Mouse (Mus musculus): ENCODE results near the gene Ppp1cb.
A peak's percentile ranks its signal among the peaks of the same experiment; 100 is the strongest.
"Not testable (repeated sequence)": the region's sequence is repeated elsewhere in the genome, so short reads cannot be mapped to it uniquely, and the experiment has no call there.

Gene Ppp1cb

DNA sequence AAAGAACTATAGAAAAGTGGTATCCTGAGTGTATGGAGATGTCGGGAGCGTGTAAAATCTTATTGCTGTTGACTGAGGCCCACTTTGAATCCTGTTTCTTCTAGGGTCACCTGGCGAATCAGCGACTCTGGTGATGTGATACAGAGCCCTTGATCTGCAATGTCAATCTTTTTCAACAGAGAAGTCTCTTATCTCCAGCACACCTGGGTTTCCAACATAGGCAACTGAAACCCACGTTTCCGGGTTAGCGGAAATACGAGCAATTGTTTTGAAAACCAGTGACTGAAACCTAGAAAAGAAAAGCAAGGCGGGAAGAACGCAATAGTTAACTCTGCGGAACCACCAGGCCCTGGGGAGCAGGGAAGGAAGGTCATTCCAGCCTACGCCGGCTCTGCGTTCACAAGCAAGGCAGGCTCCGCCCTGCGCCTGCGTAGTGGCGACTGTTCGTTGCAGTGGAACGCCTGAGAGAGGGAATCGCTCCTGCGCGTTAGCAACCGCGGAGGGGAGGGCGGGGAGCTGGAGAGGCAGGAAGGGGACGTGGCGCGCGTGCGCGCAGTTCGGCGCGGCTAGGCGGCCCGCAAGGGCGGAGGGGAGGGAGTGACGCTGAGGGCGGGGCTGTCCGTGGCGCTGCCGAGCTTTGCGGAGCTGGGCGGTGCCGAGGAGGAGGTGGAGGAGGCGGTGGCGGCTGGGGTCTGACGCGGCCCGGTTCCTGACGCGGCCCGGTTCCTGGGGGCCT is at the start of gene Ppp1cb:
Gene Ppp1cb, plus strand, starts transcription at position 436 of the 736 bp plus-strand sequence.
- DNase-seq = peak; percentile 97

GRCm38 (mm10) chr5:32409747-32410146 is 48.9 kb upstream of the Ppp1cb start:
- no peak for DNase-seq

- peak in 1 of 2 experiments; percentile 40 for DNase-seq
These were observed 47.5 kb upstream of the Ppp1cb start for GRCm38 (mm10) chr5:32410954-32411688.

- DNase-seq = peak; percentile 42 to 52
These were observed 46.3 kb upstream of the Ppp1cb start for GRCm38 (mm10) chr5:32412186-32412950.

GRCm38 (mm10) chr5:32413083-32413482 is 45.6 kb upstream of the Ppp1cb start:
- no peak for DNase-seq

- no peak for DNase-seq
These were observed 45.1 kb upstream of the Ppp1cb start for GRCm38 (mm10) chr5:32413569-32413968.

DNA sequence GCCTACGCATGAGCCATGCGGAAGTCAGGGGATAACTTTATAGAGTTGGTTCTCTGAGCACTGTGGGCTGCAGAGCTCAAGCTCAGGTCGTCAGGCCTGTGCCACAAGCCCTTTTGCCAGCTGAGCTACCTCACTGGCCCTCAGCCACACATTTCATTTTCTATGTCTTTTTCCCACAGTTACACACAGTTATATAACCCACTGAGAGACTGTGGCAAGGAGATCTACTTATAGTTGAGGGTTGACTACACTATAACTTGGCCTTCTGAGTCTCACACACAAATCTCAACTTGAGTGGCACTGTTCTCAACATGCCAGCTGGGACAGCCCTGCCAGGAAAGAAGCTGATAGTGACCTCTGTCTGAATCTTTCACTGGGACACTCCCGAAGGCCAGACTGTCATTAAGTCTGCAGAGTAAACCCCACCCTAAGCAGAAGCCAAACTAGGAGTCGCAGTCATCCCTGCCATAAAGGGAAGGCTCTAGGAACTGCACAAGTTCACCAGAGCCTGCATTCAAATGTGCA is 44.1 kb upstream of the Ppp1cb start:
- DNase-seq = no peak

DNA sequence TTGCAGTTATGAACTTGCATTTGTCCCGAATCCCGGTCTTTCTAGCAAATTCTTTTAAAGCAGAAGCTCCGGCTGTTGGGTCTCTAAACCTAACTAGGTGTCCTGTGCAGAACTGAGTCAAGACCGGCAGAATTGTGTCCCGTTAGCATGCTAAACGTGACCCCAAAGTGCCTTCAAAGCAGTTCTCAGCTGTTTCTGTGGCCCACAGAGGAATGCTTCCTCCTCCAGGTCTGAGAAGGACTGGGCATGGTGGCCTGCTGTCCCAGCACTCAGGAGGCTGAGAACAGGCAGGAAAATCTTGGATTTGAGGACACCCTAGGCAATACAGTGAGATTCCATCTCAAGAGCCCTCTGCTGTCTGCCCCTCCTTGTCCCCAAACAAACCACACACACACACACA is 43.1 kb upstream of the Ppp1cb start:
- no peak for DNase-seq

GRCm38 (mm10) chr5:32416881-32417280 is 41.8 kb upstream of the Ppp1cb start:
- DNase-seq = no peak

- DNase-seq = peak; percentile 21 to 26
These were observed 36.5 kb upstream of the Ppp1cb start for GRCm38 (mm10) chr5:32422081-32422589.

GRCm38 (mm10) chr5:32423339-32424046 is 35.1 kb upstream of the Ppp1cb start:
- no peak for DNase-seq

DNA sequence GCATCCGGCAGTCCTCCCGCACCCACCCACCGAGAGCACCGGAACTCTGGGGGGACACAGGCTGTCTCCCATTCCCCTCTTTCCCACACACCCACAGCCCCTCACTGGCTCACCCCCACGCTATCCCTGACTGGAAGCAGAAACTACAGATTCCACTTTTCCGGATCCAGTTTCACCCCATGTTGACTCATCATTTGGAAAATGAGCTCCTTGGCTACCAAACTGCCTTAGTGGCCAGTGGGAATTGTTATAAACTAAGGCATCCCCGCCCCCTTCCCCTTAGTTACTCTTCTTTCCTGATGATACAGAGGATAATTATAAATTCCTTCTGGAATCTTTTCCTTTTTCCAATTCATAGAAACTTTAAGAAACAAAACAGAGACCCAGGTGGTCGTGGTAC is 34.2 kb upstream of the Ppp1cb start:
- DNase-seq = no peak

DNA sequence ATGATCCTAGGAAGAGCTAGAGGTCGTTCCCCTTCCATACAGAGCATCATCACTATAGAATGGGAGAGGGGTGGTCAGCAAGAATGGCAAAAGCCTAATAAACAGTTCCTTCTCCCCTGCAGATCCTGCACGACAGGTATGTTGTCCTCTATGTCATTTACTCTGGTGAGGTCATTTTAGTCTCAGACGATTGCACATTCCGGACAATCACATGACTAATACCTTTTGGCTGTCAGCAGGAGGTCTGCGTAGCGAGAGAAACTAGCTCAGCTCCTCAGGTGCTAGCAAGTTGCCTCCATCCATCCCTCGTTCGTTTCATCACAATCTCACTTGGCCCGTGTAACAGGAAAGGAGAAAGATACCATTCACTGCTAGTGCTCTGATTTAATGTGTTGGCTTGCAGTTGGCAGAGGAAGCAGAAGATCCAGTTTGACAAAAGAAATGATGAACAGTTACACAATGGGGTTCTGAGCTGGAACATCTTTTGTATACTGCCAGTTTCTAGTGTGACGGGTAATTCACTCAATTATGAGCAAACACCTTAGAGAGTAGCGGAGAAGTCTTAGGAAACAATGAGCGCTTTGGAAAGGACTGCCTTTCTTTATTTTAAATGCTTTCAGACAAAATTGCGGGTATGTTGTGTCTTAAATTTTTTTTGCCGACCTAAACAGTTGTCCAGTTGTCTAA is 33.0 kb upstream of the Ppp1cb start:
- DNase-seq = no peak

DNA sequence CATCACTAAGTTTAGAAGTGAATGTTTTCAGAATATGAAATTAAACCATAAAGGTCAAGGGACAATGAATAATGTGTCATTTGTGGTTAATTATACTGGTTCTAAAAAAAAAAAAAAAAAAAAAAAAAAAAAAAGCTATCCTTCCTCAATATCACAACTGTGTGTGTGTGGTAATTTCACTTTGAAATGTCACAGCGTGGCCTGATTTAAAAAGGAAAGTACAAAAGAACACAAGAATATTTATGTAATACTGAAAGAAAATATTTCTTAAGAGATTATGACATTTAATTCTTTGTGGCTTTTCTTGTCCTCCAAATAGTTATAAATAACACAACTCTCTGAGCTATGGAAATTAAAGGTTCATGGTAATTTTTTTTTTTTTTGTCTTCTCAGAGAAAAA is 28.2 kb upstream of the Ppp1cb start:
- DNase-seq = no peak

DNA sequence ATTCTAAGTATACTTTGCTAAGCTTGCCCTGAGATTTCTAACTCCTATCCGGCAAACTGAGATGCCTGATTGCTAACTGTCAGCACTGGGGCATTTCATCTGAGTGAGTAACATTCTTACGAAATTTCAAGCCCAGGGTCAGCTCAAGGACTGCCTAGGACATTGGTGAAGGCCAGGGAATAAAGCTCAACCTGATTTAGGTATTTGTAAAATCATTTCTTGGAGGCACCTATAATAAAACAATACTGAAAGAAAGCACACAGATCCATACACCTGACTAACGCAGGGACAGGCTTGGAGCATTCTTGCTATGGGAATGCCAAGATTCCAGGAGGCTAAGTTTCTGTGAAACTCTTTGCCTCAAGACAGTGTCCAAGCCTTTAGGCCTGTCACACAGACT is 24.3 kb upstream of the Ppp1cb start:
- DNase-seq = not testable (repeated sequence)

DNA sequence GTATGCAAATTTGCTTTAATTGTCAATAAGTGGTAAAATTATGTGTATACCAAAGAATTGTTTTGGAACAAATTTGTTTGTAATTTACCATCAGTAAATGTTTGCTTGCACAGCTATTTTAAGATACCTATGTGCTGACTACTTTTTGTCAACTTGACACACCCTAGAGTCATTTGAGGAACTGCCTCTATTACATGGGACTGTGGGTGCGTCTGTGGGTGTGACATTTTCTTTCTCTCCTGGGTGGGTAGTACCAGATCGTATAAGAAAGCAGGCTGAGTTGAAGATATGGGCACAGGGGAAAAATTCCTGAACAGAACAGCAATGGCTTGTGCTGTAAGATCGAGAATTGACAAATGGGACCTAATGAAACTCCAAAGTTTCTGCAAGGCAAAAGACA is 23.0 kb upstream of the Ppp1cb start:
- DNase-seq = no peak

DNA sequence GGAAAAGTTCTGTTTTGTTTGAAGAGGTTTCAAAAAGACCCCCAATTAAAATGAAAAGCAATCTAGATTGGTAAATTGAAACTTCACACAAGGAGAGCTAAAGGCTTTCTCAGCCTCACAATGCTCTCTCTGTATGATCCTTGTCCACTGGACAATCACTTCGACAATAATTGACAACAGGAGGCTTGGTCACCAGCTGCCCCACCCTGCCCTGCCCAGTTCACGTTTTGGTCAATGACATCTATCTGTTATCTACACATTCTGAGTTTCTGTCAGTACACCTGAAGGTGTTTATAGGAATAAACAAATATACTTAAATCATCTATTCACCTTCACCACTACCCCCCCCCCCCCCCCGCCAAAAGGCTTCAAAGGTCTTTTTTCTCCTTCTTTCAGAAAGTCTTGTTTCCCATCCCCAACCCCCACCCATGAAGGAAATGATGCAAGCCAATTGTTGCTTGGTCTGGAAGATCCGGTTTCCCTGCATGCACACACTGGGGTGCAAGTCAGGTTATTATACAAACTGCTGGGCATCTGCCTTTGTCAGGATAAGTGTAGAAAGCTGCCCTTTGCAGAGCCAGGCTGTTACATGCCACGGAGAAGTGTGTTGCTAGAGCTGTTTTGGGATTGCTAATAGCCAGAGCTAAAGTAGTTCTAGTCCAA is 20.6 kb upstream of the Ppp1cb start:
- no peak for DNase-seq

- DNase-seq = no peak
These were observed 20.1 kb upstream of the Ppp1cb start for GRCm38 (mm10) chr5:32438564-32438922.

- DNase-seq = no peak
These were observed 17.3 kb upstream of the Ppp1cb start for GRCm38 (mm10) chr5:32441336-32441735.

- no peak for DNase-seq
These were observed 16.6 kb upstream of the Ppp1cb start for GRCm38 (mm10) chr5:32441992-32442575.

GRCm38 (mm10) chr5:32443906-32444305 is 14.7 kb upstream of the Ppp1cb start:
- no peak for DNase-seq

Measured in B cell, adult 2 months (primary cell).